Mouse (Mus musculus): ENCODE measurements around the gene Kcnk7.

Kcnk7 gene

DNA sequence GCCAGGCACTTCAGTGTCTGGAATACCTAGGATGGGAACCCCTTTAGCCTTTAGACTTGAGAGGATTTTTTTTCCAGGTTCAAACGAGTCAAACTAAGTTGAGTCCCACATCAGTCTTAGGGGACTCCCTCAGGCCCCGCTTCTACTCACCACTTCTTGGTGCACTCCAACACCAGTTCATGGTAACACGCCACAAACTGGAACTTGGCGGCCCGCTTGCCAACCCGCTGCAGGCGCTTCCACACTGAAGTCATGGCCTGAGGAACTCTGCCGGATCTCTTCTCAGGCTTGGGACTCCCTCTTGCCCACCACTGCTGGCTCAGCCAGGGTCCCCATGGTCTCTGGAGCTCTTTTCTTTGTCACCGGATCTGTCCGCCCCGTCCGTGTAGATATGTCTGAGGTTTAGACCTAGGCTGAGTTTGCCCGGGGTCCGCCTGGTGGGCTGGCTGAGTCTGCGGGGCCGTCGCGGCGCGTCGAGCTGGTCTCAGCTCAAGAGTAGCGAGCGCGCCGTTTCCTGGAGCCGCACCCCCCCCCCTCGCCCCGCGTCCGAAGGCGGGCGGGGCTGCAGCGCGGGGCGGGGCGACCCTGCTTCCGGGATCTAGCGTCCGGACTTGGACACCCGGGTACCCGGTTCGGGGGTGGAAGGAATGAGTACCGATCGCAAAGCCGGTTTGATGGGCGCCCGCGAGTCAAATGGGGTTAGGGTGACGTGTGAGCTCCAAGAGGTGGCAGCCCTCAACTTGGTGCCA, 21.8 kb downstream of the Kcnk7 start, which contains the start of gene Ehbp1l1:
TSS of gene Ehbp1l1 (minus strand) at position 551 of the 749 bp plus-strand sequence.
- peak in 1 of 2 experiments; percentile 55 for DNase-seq

DNA sequence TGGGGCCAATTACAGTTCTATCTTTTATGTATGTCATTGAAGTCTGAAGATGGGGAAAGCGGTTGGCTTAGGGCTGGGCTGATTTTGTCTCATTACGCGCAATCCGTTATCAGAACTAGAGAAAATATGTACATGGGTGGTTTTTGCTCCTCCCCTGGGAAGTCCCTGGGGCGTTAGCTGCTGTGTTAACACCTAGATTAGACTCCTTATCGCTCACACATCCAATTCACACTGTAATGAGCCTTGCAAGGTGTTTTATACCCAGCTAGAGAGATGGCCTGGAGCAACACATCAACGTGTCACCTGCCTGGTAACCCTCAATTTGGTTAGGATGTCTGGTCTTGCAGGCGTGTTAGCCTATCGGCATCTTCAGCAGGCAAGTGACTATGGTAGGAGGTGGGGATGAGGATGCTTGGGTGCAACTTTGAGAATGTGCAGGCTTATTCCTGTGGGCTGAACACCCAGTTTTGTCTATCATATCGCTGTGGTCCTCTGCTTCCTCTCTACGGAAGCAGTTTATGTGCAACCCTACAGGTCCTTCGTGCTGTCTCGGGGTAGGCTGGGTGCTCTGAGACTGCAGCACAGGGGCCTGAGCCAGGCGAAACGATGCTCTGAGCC, 22.9 kb downstream of the Kcnk7 start:
- no peak for DNase-seq

DNA sequence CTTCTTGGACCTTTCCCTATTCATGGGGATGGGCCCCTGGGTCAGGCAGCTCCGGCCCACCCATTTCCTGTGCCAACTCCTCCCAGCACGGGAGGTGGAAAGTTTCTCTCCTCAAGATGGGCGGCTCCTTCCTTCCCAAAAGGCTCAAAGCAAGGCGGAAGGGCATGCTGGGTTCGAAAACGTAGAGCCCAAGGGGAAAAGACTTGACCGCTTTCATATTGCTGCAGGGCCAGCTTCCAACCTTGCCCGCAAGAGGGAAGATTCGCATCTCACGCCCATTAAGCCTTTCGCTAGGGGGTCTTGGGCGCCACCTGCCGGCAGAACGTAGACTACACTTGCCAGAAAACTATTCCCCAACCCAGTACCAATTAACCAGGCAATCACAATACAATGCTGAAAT, 23.5 kb downstream of the Kcnk7 start:
- DNase-seq: peak; percentile 94 to 96

DNA sequence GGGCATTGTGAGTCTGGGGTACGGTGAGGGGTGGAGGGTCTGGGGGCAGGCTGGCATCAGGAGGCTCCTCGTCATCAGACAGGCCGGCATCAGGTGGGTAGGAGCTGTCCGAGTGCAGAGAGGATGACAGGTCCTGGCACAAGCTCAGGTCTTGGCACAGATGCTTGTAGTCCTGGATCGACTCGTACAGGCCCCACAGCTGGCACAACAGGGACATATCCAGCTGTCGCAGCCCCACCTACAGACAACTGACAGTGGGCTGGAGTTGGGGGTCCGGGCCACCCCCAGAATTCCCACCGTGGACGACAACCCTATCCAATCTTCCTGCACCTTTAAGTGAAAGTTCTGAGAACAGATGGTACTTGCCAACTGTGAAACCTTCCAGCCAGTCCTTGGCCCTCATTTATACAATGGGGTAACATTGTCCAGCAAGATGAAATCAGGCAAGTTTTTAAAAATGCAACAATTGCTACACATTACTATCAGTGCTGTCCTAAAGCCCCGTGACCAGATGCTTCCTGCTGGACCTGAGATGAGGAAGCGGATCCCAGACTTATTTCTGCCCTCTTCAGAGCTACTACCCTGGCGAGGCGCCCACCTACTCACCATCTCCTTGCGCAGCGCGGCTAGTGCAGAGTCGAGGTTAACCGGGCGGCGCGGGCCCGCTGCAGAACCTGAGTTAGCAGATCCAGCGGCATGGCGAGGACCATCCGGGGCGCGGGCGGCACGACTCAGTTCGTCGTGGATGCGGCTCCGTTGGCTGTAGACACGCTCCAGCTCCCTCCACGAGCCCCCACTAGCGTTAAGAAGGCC, 24.7 kb downstream of the Kcnk7 start:
- peak; percentile 80 to 87 for DNase-seq

DNA sequence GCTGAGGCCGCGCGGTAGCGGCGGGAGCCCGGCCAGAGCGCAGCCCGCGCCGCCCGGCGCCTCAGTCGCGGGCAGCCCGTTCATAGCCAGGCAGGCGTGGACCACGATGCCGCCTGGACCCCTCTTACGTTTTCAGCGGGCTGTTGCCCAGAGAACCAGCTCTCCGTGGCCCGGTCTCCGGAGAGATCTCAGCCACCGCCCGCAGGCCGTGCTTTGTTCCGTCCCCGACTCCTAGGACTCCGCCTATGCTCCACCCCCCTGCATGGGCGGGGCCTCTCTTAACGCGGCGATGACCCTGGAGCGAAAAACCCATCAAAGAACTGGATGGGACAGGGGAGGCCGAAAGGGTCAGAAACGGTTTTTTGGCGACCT, 25.3 kb downstream of the Kcnk7 start, which contains the start of gene Fam89b:
TSS of gene Fam89b (minus strand) at position 210 of the 372 bp plus-strand sequence.
- peak; percentile 88 to 89 for DNase-seq

DNA sequence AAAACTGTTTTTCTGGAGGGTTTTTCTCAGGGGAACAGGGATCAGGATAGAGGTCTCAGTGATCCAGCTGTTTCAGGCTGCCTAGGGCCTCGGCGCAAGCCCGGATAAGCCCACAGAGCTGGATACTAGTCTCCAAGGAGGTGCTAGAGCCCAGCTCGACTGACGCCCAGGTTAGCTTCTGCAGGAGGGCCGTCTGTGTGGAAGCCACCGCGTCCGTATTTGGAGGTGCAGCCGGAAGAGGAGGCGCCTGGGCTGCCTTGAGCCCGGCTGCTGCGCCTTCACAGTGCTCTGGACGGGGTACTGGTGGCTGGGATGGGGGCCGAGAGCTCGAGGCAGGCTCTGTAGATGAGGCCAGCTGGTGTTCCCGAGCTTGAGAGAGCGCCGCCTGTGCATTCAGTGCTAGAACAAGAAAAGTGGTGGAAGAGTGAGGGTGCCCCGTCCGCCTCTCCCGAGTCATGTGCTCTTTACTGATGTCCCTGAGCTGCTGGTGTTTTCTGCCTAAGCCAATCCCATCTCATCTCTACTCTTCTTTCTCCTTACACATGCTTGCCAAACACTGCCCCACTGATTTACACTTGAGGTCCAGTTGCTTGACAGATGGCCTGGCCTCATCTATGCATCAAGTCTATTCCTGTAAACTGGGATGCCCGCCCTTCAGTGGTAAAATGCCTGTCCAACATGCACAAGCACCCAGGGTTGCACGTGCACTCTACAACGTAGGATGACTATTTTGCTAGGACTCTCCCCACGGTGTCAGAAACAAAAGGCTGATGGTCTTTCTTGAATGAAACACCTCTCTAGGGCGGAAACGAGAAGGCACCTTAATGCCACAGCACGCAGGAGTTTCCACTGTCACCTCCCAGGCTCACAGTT, 26.4 kb downstream of the Kcnk7 start:
- peak; percentile 63 to 79 for DNase-seq

DNA sequence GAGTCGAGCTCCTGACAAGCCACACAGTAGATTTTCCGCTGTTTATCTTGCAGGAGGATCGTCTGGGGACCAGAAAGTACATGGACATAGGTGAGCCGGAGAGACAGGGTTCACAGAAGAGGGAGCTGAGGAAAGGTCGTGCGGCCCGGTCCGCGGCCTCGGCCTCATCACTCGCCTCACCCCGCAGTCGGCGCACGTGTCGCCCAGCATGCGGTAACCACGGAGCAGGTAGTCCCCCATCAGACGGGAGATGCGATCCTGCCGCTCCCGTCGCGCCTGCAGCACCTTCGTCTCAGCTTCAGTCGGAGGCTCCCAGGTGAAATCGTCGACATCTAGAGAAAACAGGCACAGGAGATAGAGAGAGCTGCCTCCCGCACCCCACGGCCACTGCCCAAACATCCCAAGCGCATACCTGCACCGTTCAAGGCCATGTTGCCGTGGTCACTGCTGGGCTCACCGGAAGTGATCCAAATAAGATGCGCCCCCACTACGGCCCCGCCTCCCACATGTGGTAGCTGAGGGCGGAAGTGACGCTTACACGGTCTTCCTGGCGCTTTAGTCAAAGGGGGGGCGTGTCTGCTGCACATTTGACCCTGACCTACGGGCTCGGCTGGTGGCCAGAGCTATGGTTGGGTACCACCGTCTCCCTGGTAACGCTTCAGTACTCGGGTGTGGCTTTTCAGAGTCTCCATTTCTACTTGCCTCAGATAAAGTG, 27.3 kb downstream of the Kcnk7 start:
- peak; percentile 95 for DNase-seq

DNA sequence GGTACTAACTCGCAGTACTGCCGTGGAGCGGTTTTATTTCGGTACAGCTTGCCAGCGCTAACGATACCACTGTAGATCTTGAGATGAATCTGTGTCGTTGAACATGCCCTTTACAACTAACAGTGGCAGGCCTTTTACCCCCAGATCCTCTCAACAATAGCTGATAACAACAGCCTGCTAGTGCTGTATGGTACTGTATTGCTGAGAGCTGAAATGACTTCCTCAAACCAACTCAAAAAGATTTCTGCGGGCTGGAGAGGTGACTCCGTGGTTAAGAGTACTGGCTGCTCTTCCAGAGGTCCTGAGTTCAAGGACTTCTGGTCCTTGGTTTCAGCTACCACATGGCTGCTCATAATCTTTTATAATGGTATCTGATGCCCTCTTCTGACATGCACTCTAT, 30.2 kb downstream of the Kcnk7 start:
- DNase-seq: no peak

DNA sequence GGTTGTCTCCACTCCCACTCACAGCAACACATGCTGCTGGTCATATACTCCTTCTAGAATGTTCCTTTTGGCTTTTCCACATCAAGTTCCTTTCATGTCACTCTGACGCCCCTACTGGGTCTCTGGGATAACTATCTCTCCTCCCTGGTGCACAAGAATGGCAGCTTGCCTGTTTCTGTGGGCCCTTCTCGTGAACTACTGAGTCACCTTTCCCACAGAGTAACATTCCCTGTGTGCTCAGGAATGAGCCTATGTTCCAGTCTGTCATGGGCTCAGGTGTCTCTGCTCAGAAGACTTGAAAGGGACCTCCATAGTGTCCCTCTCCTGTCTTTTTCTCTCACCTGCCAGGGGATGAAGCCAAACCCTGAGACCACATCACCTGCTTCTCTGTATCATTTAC, 35.3 kb downstream of the Kcnk7 start:
- DNase-seq: no peak

DNA sequence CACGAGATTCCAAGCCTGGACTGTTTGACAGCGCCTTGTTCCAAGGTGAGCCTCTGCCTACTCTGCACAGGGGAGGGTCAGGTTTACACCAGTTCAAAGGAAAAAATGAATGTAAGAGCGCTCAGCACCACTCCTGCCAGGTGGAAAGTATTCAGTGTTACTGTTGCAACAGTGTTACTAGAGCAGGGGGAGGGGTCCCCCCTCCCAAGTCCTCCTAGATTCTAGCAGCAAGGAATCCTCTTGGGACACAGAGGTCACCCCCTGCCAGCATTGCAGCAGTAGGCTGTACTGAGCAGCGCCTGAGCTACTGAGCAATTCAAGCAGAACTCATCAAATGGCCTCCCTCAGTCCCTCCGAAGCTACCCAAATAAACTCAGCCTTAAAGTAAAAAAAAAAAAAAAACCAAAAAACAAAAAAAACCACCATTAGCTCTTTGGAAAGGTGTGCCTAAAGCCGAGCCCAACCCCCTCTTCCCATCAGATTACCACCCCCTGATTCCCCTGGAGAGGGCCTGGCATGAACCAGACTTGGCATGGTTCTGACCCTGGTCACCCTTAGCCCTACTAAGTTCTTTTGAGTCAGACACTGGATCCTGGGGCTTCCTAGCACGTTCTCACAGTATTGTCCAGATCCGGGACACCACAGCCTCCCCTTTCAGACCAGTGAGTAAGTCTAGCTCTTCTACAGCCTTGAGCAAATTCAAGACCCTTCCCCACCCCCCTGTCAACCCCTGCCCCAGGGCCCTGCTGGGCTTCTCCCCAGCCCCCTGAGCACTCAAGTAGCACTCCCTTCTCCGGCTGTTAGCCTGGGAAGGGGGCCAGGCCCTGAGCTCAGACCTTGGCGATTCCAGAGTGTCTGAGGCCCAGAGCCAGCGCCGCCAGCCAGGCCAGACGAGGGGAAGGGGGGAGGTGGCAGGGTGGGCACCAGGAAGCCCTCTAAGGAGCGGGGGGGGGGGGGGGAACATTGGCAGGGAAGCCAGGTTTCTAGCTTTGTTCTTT, 36.5 kb downstream of the Kcnk7 start, which contains the start of gene Ltbp3:
TSS of gene Ltbp3 (plus strand) at position 585 of the 998 bp plus-strand sequence.
- peak; percentile 91 to 94 for DNase-seq

DNA sequence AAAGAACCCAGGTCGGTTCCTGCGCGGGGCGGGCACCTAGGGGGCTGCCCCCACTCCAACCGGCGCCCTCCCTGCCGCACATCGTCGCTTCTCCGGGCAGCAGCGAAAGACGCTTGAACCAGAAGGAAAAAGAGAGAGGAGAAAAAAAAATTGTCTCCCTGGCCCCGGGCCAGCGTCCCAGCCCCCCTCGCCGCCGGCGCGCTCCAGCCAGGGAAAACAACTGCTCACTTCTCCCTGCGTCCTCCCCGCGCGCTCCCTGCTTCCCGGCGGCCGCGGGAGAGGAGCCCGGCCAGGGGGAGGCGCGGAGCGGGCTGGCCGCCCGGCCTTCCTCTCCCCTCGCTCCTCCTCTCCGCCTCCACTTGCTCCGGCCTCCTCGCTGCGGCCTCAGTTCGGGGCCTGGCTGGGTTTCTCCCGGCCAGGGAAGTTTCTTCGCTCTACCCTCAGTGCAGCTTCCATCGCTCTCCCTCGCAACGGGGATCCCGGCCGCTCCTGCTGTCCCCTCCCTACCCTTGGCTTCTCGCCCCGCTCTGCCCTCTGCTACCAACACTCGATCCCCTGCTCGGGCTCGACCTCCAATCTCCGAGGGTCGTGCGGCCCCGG, 37.6 kb downstream of the Kcnk7 start:
- peak; percentile 81 to 83 for DNase-seq

DNA sequence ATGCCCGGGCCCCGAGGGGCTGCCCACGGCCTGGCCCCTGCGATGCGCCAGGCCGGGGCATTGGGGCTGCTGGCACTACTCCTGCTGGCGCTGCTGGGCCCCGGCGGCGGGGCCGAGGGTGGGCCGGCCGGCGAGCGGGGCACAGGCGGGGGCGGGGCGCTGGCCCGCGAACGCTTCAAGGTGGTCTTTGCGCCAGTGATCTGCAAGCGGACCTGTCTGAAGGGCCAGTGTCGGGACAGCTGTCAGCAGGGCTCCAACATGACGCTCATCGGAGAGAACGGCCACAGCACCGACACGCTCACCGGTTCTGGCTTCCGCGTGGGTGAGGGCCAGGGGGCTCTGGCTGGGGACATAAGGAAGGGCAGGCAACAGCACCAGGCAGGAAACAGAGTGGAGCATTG, 38.1 kb downstream of the Kcnk7 start:
- DNase-seq: no peak

DNA sequence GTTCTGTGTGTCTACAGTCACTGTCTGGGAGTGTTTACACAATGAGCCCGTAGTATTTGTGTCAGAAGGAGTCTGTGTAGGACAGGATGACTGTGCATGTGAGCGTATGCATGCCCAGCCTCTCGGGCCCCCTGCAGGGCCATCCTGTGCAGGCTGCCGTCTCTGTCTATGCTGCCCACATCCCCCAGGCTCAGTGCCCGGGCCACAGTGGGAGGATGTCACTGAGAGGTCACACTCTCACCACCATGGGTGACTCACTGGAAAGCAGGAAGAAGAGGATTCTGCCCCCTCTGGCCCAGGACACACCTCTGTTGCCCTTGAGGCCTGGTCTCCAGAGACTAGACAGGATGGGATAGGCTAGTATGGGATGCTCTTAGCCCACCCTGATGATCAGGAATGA, 39.4 kb downstream of the Kcnk7 start:
- peak; percentile 66 to 76 for DNase-seq

DNA sequence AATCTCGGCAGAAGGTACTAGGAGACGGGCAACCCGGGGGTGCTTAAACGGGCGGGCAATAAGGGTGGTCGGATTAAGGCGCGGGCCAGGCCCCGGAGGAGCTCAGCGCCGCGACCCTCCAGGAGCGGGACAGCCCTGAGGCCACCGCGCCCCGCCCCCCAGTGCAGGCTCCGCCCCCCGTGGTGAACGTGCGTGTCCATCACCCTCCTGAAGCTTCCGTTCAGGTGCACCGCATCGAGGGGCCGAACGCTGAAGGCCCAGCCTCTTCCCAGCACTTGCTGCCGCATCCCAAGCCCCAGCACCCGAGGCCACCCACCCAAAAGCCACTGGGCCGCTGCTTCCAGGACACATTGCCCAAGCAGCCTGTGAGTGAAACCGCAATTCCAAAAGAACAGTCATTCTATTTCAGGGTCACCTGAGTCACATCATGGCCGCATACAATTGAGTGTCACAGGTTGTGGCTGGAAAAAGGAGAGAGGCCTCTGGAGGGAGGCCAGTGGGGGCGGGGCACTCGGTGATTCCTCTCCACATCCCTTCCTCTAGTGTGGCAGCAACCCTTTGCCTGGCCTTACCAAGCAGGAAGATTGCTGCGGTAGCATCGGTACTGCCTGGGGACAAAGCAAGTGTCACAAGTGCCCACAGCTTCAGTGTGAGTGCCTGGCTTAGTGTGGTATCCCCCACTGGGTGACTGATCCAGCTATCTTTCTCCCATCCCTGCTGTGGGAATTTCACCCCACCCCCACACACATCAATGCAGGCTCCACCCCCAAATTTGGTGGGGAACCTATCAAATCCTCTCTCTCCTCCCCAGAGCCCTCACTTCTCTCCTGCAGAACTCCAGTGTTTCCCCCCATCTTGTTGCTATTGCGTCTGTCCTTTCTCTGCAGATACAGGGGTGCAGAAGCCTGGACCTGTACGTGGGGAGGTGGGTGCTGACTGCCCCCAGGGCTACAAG, 41.9 kb downstream of the Kcnk7 start:
- DNase-seq: peak in 1 of 2 experiments; percentile 62

DNA sequence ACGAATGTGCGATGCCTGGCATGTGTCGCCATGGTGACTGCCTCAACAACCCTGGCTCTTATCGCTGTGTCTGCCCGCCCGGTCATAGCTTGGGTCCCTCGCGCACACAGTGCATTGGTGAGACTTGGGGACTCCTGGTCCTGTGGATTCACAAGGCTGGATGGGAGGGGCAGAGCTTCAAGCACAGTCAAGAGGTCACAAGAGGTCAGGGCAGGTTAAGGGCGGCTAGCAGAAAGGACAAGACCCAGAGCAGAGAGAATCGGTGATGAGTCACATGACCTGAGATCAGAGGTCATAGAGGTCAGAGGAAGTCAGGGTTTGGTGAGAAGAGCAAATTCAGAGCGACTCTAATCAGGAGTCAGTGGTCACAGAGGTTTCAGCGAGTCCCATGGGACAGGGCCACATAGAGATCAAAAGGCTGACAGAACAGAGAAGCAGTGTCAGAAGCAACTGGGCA, 42.8 kb downstream of the Kcnk7 start:
- no peak for DNase-seq

DNA sequence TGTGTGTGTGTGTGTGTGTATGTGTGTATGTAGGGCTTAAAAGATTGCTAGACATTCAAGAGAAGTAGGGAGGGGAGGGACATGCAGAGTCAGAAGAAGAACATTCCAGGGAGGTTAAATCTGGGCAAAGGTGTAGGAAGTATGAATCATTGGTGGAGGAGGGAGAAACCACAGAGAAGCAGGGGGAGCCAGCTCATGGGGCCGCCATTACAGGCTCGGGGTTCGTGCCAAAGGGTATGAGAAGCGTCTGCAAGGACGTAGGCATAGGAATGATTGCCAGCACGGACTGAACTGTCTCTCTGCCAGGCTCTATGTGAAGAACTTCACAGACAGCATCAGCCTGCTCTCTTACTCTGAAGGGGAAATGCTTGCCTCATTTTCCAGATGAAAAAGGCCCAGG, 45.3 kb downstream of the Kcnk7 start:
- DNase-seq: no peak

DNA sequence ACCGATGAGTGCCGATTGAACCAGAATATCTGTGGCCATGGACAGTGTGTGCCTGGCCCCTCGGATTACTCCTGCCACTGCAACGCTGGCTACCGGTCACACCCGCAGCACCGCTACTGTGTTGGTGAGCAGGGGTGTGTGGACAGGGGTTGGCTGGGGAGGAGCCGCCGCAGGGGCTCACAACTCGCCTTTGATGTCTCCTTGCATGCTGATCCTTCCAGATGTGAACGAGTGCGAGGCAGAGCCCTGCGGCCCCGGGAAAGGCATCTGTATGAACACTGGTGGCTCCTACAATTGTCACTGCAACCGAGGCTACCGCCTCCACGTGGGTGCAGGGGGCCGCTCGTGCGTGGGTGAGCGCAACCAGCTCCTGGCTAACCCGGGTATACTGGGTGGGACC, 46.8 kb downstream of the Kcnk7 start:
- DNase-seq: no peak

DNA sequence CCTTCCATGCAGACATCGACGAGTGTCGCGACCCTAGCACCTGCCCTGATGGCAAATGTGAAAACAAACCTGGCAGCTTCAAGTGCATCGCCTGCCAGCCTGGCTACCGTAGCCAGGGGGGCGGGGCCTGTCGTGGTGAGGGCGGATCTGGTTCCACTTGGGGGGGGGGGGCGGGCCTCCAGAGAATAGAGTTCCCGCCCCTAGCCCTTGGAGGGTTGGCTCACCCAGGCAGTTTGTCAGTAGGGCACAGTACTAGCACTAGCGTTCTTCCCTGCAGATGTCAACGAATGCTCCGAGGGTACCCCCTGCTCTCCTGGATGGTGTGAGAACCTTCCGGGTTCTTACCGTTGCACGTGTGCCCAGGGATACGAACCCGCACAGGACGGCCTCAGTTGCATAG, 47.6 kb downstream of the Kcnk7 start:
- DNase-seq: peak; percentile 54 to 75
